Mouse (Mus musculus): Measurements from ENCODE around the gene Fbln5.

GRCm38 (mm10) chr12:101758698-101759097 is 60.2 kb downstream of the Fbln5 start:
- TF ChIP-seq POLR2A (IDR thresholded peaks at IDR 0.05; ENCODE audit: low read depth, low read length) (no peak), CTCF (IDR thresholded peaks at IDR 0.05; ENCODE audit: extremely low read depth, insufficient read depth, insufficient read length, insufficient replicate concordance) (no peak)
